Comparison of ENCODE assay signal across 9 mouse cellular contexts in the genomic region with DNA sequence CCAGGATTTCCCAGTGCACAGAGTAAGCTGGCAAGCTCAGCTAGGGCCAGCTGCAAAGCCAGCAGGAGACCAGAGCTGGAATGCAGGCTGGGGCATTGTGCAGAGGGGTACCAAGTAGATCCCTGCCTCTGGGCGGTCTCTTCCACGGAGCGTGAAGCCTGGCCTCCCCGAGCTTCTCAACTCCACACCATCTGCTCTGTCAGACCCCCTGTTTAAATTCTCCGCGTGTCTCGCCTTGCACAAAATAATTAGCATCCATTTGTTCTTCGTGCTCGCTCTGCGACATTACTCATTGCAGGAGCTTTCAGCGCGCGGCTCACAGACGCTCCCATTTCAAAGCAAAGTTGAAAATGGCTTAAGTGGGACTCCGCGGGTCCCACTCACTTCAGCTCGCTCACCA.
A peak's percentile ranks its signal among the peaks of the same experiment; 100 is the strongest.
DNase-seq lines count a peak whose midpoint lies in the region; ATAC-seq lines count a peak whose summit lies in the region.
"Had no signal": no experiment of that assay in that cellular context is flagged by ENCODE, and none has a peak within 500 bp of the region (broad histone marks: within the 10 kb centered on the region; RNA-seq: fewer than 3 reads in every experiment).

No protein-coding gene starts in this region.

- peaks cover 28% of the 10 kb centered on the region for H3K27me3 ChIP-seq in heart, embryonic 13.5 days (replicated peaks)
- H3K27me3 ChIP-seq in forebrain, embryonic 11.5 days (ENCODE audit: control insufficient read depth, insufficient read depth, low read length) = no peaks in the 10 kb centered on the region

- peak overlapping the region; percentile 52 for H3K4me2 ChIP-seq in heart, embryonic 13.5 days
- peak overlapping the region; percentile 34; the same call in 1 of the 2 replicates for H3K4me2 ChIP-seq in forebrain, embryonic 11.5 days (ENCODE audit: low read depth, low read length, severe bottlenecking)

- H3K9ac ChIP-seq in heart, embryonic 13.5 days = no peak overlapping the region
- peak overlapping the region; percentile 41 for H3K9ac ChIP-seq in forebrain, embryonic 11.5 days (ENCODE audit: low read length)

- no peak for DNase-seq in heart, adult 9 months (ENCODE audit: low spot score in 2 of 2)
- peak; percentile 80 for DNase-seq in forebrain, embryonic 11.5 days (ENCODE audit: low spot score)
- peak; percentile 61 to 64 for DNase-seq in layer of hippocampus, postnatal 14 days (ENCODE audit: low spot score in 2 of 2)
- DNase-seq in neural tube, embryonic 10.5 days (ENCODE audit: extremely low spot score, low spot score) = peak; percentile 28
- DNase-seq in adrenal gland, adult 8-10 months = no peak
- DNase-seq in ovary, postnatal 36 days (ENCODE audit: low spot score) = no peak
- DNase-seq in gastrocnemius, postnatal 10 days = no peak

- no peaks in the 10 kb centered on the region for H3K9me3 ChIP-seq in heart, embryonic 13.5 days
- no peaks in the 10 kb centered on the region for H3K9me3 ChIP-seq in forebrain, embryonic 11.5 days (ENCODE audit: control insufficient read depth, low read length)

- no peak for ATAC-seq in heart, embryonic 13.5 days (ENCODE audit: extremely low read depth, insufficient number of reproducible peaks, low FRiP score, low TSS enrichment)
- peak; percentile 90 for ATAC-seq in forebrain, embryonic 11.5 days (replicated peaks; ENCODE audit: low FRiP score)

- H3K4me3 ChIP-seq in heart, embryonic 13.5 days = peak overlapping the region; percentile 13; the same call in 1 of the 2 replicates
- H3K4me3 ChIP-seq in forebrain, embryonic 11.5 days (ENCODE audit: low read depth, low read length) = no peak overlapping the region
- H3K4me3 ChIP-seq: erythroblast, embryonic 14.5 days had no signal

- no peaks in the 10 kb centered on the region for H3K4me1 ChIP-seq in heart, embryonic 13.5 days
- H3K4me1 ChIP-seq in forebrain, embryonic 11.5 days (replicated peaks; ENCODE audit: control insufficient read depth, insufficient read depth, low read length) = peaks cover 5% of the 10 kb centered on the region

- H3K27ac ChIP-seq in heart, embryonic 13.5 days (replicated peaks) = no peak overlapping the region
- peak overlapping the region; percentile 70 for H3K27ac ChIP-seq in forebrain, embryonic 11.5 days (ENCODE audit: low read depth, low read length)

- H3K36me3 ChIP-seq in heart, embryonic 13.5 days = no peaks in the 10 kb centered on the region
- H3K36me3 ChIP-seq in forebrain, embryonic 11.5 days (ENCODE audit: control insufficient read depth, insufficient read depth, low read length) = no peaks in the 10 kb centered on the region

- 8% methylated on average over 17 of the region's 17 CpGs for WGBS in heart, embryonic 13.5 days
- 3% methylated on average over 17 of the region's 17 CpGs for WGBS in forebrain, embryonic 11.5 days

Comparison
In these comparisons a context has a peak if more than half of its experiments do, and no peak if none do; other contexts are left out.
1. DNase-seq: peak in forebrain, embryonic 11.5 days (single experiment), layer of hippocampus, postnatal 14 days (2 of 2) and neural tube, embryonic 10.5 days (single experiment); none in heart, adult 9 months (0 of 2), adrenal gland, adult 8-10 months (single experiment), ovary, postnatal 36 days (single experiment) and gastrocnemius, postnatal 10 days (single experiment).